Mouse (Mus musculus): ENCODE results near the gene Zfp719.

DNA sequence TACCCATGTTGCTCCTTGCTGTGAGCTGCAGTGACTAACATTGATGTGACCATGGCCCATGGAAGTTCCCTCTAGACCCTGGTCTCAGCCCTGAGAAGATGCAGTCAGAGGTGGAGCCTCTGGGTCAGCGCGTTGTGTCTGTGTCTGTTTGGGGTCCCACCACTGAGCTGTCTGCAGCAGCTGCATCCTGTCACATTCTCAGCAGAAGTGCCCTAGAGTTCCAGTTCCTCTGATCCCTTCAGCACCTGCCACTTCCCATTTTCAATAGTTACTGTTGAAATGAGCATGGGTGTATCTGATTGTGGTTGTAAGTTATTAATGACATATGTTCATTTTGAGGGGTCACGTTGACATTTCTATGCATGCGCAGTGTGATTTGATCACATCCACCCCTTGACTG is 26.3 kb upstream of the Zfp719 start:
- TF ChIP-seq CTCF (IDR thresholded peaks at IDR 0.05; ENCODE audit: low read depth) (no peak), EP300 (IDR thresholded peaks at IDR 0.05; ENCODE audit: low read depth) (no peak)

Measured in liver, postnatal 0 days (tissue).